Mouse (Mus musculus) adrenal gland, postnatal 25 days (tissue): ENCODE results near the gene Prss21. TPM values are rescaled to one million over a fixed set of nuclear protein-coding genes. Genes with fewer than 3 reads are reported as not detected.
A peak's percentile ranks its signal among the peaks of the same experiment; 100 is the strongest.

Experiments
- DNase-seq: peaks from one replicate; pipeline ENCODE4 v3.0.0; 2021; ENCODE audit warnings: mixed read lengths
- long read RNA-seq: library from polyadenylated mRNA; stranded (forward); transcript quantifications from one replicate; pipeline ENCODE4 v2.0.0, GENCODE M21; 2021
- total RNA-seq: library from RNA; stranded (reverse); gene quantifications from 2 replicates; pipeline ENCODE4 v1.2.3, GENCODE M21; 2021

The Prss21 gene
- total RNA-seq, result not detected in 2 replicates
- long read RNA-seq, result 0 reads

GRCm38 (mm10) chr17:23867756-23868155 is at the start of gene Prss21:
Prss21 (plus strand) TSS chr17:23868056.
- DNase-seq, result no peak

DNA sequence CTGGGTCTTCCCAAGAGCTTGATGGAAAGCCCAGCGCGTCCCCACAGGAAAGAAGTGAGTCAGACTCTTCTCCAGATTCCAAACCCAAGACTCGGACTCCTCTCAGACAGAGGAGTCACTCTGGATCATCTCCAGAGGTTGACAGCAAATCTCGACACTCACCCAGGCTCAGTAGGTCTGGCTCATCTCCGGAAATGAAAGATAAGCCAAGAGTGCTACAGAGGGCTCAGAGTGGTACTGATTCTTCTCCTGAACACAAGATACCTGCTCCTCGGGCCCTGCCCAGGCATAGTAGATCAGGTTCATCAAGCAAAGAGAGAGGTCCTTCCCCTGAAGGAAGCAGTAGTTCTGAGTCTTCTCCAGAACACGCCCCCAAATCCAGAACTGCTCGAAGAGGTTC is 49.3 kb upstream of the Prss21 start:
- DNase-seq, result no peak

DNA sequence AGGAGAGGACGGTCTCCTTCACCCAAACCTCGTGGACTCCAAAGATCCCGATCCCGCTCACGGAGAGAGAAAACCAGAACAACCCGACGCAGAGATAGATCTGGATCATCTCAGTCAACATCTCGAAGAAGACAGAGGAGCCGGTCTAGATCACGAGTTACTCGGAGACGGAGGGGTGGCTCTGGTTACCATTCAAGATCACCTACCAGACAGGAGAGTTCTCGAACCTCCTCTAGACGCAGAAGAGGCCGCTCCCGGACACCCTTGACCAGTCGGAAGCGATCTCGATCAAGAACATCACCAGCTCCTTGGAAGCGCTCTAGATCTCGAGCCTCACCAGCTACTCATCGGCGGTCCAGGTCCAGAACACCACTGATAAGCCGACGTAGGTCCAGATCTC is 48.6 kb upstream of the Prss21 start:
- no peak for DNase-seq

GRCm38 (mm10) chr17:23820731-23821130 is 47.1 kb upstream of the Prss21 start:
- DNase-seq, result no peak

DNA sequence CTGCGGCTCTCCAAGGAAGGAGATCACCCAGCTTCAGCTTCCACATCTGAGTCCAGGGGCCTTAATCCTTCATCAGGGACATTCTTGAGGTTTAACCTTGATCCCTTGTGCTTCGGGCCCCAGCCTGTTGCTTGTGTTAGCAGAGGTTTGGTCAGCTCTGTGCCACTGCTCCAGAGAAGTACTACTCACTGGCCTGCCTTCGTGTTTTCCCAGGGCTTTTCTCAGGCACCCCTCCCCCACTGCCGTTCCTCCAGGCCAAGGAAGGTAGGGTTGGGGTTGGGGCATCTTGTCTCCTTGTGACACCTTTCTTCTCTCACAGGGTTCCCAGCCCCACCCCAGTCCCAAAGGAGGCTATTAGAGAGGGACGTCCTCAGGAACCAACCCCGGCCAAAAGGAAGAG is 45.8 kb upstream of the Prss21 start:
- no peak for DNase-seq

GRCm38 (mm10) chr17:23823018-23823417 is 44.8 kb upstream of the Prss21 start:
- DNase-seq, result no peak

DNA sequence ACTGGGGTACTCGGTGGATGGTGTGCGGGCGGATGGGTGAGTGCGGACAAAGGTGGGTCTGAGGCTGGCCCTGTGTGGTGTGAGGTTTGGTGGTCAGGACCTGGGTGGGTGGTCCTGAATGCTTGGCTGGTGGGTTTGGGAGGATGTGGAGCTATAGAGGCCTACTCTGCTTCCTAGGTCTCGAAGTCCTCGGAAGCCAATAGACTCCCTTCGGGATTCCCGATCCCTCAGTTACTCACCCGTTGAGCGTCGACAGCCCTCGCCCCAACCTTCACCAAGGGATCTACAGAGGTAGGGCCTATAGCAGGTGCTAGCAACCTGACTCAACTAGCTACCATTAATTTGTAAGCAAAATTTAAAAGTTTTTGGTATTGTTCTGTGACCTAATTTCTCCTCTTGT is 44.2 kb upstream of the Prss21 start:
- no peak for DNase-seq

DNA sequence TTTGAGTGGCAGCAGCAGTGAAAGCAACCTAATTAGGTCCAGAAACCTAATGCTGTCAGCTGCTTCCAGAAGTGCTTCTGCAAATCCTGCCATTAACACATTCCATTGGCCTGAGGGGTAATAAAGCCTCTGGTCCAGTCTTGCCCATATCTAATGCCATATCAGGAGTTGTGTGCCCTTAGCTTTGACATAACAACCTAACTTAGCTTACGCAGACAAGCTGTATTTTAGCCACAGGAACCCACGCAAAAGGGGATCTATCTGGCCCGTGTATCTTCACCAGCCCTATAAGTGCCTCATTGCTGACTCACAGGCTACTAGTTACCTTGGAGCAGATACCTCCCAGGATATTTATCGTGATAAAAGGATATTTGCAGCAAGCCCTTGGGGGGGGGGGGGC is 42.3 kb upstream of the Prss21 start:
- DNase-seq, result no peak

- DNase-seq, result peak; percentile 52
Observed at GRCm38 (mm10) chr17:23828271-23829001, 39.4 kb upstream of the Prss21 start.

GRCm38 (mm10) chr17:23829064-23829619 is 38.7 kb upstream of the Prss21 start, which contains the start of gene Elob:
Elob (minus strand) TSS chr17:23829136.
- DNase-seq, result peak; percentile 84

DNA sequence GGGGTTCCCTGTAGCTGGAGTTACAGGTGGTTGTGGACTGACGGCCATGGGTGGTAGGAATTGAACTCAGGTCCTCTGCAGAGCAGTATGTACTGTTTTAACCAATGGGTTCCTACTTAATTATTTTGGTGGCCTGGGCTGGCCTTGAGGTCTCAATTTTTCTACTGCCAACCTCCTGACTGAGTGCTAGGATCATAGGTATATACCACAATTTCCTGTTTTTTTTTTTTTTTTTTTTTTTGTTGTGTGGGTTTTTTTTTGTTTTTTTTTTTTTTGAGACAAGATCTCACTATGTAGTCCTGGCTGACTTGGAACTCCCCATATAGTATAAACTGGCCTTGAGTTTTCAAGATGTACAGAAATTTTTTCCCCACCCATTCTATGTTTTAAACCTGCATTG is 36.7 kb upstream of the Prss21 start:
- no peak for DNase-seq

- no peak for DNase-seq
Observed at GRCm38 (mm10) chr17:23836006-23836575, 31.8 kb upstream of the Prss21 start, which contains the start of gene Prss33. Prss33 (minus strand) TSS chr17:23836056.

GRCm38 (mm10) chr17:23841145-23841544 is 26.7 kb upstream of the Prss21 start:
- DNase-seq, result peak; percentile 46

DNA sequence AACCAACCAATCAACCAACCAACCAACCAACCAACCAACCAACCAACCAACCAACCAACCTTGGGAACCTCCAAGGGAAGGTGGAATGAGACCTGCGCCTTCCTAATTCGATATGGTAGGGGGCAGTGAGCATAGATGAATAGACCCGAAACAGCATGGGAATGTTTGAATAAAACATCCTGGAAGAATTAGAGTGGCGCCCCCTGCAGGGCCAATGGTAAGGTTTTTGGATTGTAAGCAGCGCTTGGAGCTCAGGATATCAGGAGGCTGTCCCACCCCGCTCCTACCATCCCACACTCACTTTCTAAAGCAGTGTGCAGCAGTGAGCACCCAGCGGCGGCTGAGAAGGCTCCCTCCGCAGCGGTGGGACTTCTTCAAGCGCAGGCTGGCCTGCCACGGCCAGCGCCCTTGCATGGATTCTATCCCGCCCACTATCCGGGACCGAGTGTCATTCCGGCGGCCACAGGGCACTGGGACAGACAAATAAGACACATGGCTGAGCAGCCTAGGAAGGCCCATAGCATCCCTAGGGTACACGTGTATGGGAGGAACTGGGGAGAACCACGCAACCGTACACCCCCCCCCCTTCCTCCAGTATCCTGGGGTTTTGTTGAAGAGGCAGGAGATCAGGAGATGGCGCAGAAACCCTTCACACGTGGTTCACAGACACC is 24.6 kb upstream of the Prss21 start:
- no peak for DNase-seq

GRCm38 (mm10) chr17:23843812-23844273 is 24.0 kb upstream of the Prss21 start, which contains the start of the genes Prss32 and Prss41:
Prss32 (plus strand) TSS chr17:23843855.
Prss41 (minus strand) TSS chr17:23844172.
- DNase-seq, result peak; percentile 66

DNA sequence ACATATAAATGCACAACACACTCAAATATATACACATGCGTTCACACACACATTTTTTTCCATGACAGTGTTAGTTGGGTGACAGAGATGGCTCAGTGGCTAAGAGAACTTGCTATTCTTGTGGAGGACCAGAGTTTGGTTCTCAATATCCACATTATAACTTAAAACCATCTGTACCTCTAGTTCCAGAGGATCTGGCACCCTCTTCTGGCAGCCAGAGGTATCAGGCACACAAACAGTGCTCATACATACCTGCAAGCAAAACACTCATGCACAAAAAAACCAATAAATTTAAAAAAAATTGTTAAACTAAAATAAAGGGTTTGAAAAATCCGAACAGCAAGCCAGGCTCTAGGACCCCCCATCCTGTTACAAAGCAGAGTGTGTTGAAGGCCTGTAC is 17.8 kb upstream of the Prss21 start:
- DNase-seq, result no peak

GRCm38 (mm10) chr17:23850853-23851749 is 16.8 kb upstream of the Prss21 start:
- DNase-seq, result peak; percentile 67

DNA sequence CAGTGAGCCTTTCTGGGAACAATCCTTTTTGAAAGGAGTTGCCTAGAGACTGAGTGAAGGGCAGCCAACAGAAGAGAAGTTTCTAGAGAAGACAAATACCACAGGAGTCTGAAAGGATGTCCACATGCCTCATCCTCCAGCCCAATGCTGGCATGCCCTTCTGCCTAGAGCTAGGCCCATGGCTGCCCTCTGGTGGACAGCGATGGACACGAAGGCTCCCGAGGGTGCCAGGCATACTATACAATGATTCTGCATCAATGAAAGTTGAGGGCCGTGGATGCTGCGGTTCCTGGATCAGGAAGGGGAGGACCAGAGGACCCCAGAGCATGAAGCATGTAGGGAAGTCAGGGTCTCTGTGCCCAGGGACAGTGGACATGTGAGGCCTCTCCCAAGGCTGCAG is 14.6 kb upstream of the Prss21 start:
- DNase-seq, result peak; percentile 68

DNA sequence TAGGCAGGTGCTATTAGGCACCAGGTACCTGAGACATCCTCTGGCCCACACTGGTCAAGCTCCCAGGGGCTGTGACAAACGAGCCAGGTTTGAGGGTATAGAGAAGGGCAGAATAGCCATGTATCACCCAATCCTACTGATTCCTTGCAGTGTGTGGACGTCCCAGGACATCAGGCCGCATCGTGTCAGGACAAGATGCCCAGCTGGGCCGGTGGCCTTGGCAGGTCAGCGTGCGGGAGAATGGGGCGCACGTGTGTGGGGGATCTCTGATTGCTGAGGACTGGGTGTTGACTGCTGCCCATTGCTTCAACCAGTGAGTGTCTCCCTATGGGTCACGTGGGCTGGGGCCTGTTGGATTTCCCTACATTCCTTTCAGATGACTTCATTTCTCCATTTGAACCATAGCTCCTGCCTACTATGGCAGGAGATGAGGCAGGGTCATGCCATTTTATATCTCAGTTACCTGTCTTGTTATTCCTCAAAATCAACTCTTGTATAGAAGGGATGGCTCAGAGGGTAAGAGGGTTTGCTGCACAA is 13.6 kb upstream of the Prss21 start:
- DNase-seq, result no peak

DNA sequence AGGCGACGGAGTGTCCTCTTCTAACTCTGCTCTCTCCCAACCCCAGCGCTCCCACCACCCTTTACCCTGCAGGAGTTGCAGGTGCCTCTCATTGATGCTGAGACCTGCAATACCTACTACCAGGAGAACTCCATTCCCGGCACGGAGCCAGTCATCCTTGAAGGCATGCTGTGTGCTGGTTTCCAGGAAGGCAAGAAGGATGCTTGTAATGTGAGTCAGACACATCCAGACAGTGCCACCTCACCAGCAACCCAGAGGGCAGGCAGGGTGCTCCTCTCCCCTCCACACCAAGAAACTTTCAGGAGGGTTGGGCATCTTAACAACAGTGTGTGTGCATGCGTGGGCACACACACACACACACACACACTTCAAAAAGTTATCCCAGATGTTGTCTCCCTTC is 10.7 kb upstream of the Prss21 start:
- no peak for DNase-seq

DNA sequence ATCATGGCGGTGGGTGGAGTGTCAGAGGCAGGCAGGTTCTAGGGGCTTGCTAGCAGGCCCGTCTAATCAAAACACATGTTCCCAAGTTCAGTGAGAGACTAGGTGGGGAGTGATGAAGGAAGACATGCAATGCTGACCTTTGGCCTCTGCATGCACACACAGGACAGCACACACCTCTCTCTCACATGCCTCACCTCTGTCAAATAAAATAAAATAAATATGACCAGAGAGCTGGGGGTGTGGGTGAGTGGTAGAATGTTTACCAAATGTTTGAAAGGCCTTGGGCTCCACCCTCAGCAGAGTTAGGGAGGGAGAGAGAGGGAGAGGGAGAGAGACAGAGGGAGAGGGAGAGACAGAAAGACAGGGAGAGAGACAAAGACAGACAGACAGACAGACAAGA is 9.9 kb upstream of the Prss21 start:
- DNase-seq, result no peak
